Mouse (Mus musculus): Measurements from ENCODE around the gene Dnm3. TPM values are rescaled to one million over a fixed set of nuclear protein-coding genes. Genes with fewer than 3 reads are reported as not detected.

The Dnm3 gene
- polyA plus RNA-seq, 1 experiment from 2014 or later, result 6.9 TPM

- DNase-seq (ENCODE audit: low spot score) (no peak), ATAC-seq (replicated peaks; ENCODE audit: low FRiP score, low TSS enrichment, low read depth) (no peak)
- Histone ChIP-seq H3K4me3 (ENCODE audit: low read depth, low read length) (no peak overlapping the region), H3K9me3 (ENCODE audit: control insufficient read depth, low read length) (no peaks in the 10 kb centered on the region), H3K27ac (ENCODE audit: low read depth) (no peak overlapping the region), H3K4me2 (ENCODE audit: low read length) (no peak overlapping the region), H3K4me1 (replicated peaks; ENCODE audit: control insufficient read depth, insufficient read depth, low read length) (peaks cover 9% of the 10 kb centered on the region), H3K27me3 (replicated peaks; ENCODE audit: control insufficient read depth, insufficient read depth, low read length) (no peaks in the 10 kb centered on the region), H3K36me3 (ENCODE audit: control insufficient read depth, insufficient read depth, low read length) (no peaks in the 10 kb centered on the region), H3K9ac (ENCODE audit: low read length) (no peak overlapping the region)
- WGBS, result 74% methylated on average over 12 of the region's 12 CpGs
Measured at GRCm38 (mm10) chr1:162299558-162300319, 178.1 kb downstream of the Dnm3 start.

DNA sequence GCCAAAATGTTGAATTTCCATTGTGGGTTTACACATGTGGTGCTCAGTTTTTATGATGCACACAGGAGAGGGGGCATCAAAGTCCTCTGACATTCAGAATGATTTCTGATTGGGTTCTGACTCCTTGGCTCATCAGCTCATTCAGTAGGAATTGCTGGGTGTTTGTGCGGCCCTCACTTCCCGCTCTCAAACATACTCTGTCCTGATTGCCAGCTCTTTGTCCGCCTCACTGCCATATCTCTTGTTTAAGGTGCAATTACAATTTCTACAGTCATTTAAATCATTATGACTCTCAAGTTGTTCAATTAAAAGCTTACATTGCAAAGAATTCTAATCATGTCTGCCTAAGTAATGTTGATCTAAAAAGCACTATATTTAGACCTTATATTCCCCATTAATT is 179.3 kb downstream of the Dnm3 start:
- Histone ChIP-seq H3K4me3 (ENCODE audit: low read depth, low read length) (no peak overlapping the region), H3K9me3 (ENCODE audit: control insufficient read depth, low read length) (no peaks in the 10 kb centered on the region), H3K36me3 (ENCODE audit: control insufficient read depth, insufficient read depth, low read length) (no peaks in the 10 kb centered on the region), H3K4me2 (ENCODE audit: low read length) (no peak overlapping the region), H3K4me1 (replicated peaks; ENCODE audit: control insufficient read depth, insufficient read depth, low read length) (peaks cover 9% of the 10 kb centered on the region), H3K27ac (ENCODE audit: low read depth) (no peak overlapping the region), H3K9ac (ENCODE audit: low read length) (no peak overlapping the region), H3K27me3 (replicated peaks; ENCODE audit: control insufficient read depth, insufficient read depth, low read length) (no peaks in the 10 kb centered on the region)
- WGBS, result 90% methylated on average over 3 of the region's 3 CpGs
- no peak for DNase-seq (ENCODE audit: low spot score)
- ATAC-seq (replicated peaks; ENCODE audit: low FRiP score, low TSS enrichment, low read depth), result no peak

- ATAC-seq (replicated peaks; ENCODE audit: low FRiP score, low TSS enrichment, low read depth) (no peak), DNase-seq (ENCODE audit: low spot score) (no peak)
- Histone ChIP-seq H3K4me3 (ENCODE audit: low read depth, low read length) (no peak overlapping the region), H3K4me1 (replicated peaks; ENCODE audit: control insufficient read depth, insufficient read depth, low read length) (peaks cover 4% of the 10 kb centered on the region; the same call in 1 of the 2 replicates), H3K27ac (ENCODE audit: low read depth) (peak overlapping the region; percentile 40; the same call in 1 of the 2 replicates), H3K4me2 (ENCODE audit: low read length) (no peak overlapping the region), H3K9me3 (ENCODE audit: control insufficient read depth, low read length) (no peaks in the 10 kb centered on the region), H3K9ac (ENCODE audit: low read length) (no peak overlapping the region), H3K36me3 (ENCODE audit: control insufficient read depth, insufficient read depth, low read length) (no peaks in the 10 kb centered on the region), H3K27me3 (replicated peaks; ENCODE audit: control insufficient read depth, insufficient read depth, low read length) (no peaks in the 10 kb centered on the region)
- WGBS, result 57% methylated on average over 5 of the region's 5 CpGs
Measured at GRCm38 (mm10) chr1:162295443-162295842, 182.4 kb downstream of the Dnm3 start.

GRCm38 (mm10) chr1:162294572-162294910 is 183.3 kb downstream of the Dnm3 start:
- ATAC-seq (replicated peaks; ENCODE audit: low FRiP score, low TSS enrichment, low read depth) (no peak), DNase-seq (ENCODE audit: low spot score) (no peak)
- Histone ChIP-seq H3K9me3 (ENCODE audit: control insufficient read depth, low read length) (no peaks in the 10 kb centered on the region), H3K4me1 (replicated peaks; ENCODE audit: control insufficient read depth, insufficient read depth, low read length) (peaks cover 4% of the 10 kb centered on the region; the same call in 1 of the 2 replicates), H3K27ac (ENCODE audit: low read depth) (no peak overlapping the region), H3K27me3 (replicated peaks; ENCODE audit: control insufficient read depth, insufficient read depth, low read length) (no peaks in the 10 kb centered on the region), H3K4me3 (ENCODE audit: low read depth, low read length) (no peak overlapping the region), H3K4me2 (ENCODE audit: low read length) (no peak overlapping the region), H3K9ac (ENCODE audit: low read length) (no peak overlapping the region), H3K36me3 (ENCODE audit: control insufficient read depth, insufficient read depth, low read length) (no peaks in the 10 kb centered on the region)
- WGBS, result 80% methylated on average over 4 of the region's 4 CpGs

- H3K4me3 ChIP-seq (ENCODE audit: low read depth, low read length), result no peak overlapping the region
- no peak overlapping the region for H3K9ac ChIP-seq (ENCODE audit: low read length)
- no peaks in the 10 kb centered on the region for H3K36me3 ChIP-seq (ENCODE audit: control insufficient read depth, insufficient read depth, low read length)
- ATAC-seq (replicated peaks; ENCODE audit: low FRiP score, low TSS enrichment, low read depth) (no peak), DNase-seq (ENCODE audit: low spot score) (no peak)
- peaks cover 4% of the 10 kb centered on the region; the same call in 1 of the 2 replicates for H3K4me1 ChIP-seq (replicated peaks; ENCODE audit: control insufficient read depth, insufficient read depth, low read length)
- H3K27me3 ChIP-seq (replicated peaks; ENCODE audit: control insufficient read depth, insufficient read depth, low read length), result no peaks in the 10 kb centered on the region
- H3K4me2 ChIP-seq (ENCODE audit: low read length), result no peak overlapping the region
- no peaks in the 10 kb centered on the region for H3K9me3 ChIP-seq (ENCODE audit: control insufficient read depth, low read length)
- no peak overlapping the region for H3K27ac ChIP-seq (ENCODE audit: low read depth)
- 70% methylated on average over 4 of the region's 4 CpGs for WGBS
Measured at GRCm38 (mm10) chr1:162293732-162294571, 183.9 kb downstream of the Dnm3 start.

DNA sequence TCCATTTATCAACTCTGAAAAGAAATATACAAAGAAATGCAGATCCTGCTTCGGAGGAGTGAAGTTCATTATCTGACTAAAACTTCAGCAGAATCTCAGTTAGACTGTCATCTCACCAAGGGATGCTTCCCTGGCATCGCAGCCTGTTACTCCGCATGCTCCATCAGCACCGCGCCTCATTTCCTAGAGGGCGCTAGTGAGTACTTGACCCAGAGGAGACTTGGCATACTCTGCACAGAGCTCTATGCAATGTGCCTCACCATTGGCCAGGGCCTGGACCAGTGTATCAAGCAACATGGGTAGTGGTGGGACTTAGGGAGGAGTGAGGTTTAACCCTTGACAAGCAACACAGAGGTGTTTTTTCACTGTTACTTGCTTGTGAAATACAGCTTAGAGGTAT is 190.9 kb downstream of the Dnm3 start:
- no peak overlapping the region for H3K4me3 ChIP-seq (ENCODE audit: low read depth, low read length)

DNA sequence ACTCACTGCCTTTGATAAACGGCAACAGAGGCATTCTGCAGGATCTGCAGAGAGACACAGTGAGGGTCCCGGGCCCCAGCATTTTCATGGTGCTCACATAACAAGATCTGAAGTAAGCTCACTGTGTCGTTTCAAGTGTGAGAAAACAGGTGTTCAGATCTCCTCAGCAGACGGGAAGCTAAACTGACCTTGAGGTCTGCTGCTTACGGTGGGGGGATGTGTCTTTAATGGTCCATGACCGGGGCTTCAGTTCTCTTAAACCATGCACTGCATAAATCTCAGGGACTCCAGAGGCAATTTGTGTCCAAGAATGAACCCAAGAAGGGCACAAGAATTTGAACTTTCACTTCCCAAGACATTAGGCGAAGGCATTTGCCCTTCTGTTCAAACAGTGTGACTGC is 195.9 kb downstream of the Dnm3 start:
- Histone ChIP-seq H3K9me3 (ENCODE audit: control insufficient read depth, low read length) (no peaks in the 10 kb centered on the region), H3K9ac (ENCODE audit: low read length) (no peak overlapping the region), H3K27ac (ENCODE audit: low read depth) (no peak overlapping the region), H3K27me3 (replicated peaks; ENCODE audit: control insufficient read depth, insufficient read depth, low read length) (no peaks in the 10 kb centered on the region), H3K4me2 (ENCODE audit: low read length) (no peak overlapping the region), H3K4me3 (ENCODE audit: low read depth, low read length) (no peak overlapping the region), H3K4me1 (replicated peaks; ENCODE audit: control insufficient read depth, insufficient read depth, low read length) (peaks cover 4% of the 10 kb centered on the region; the same call in 1 of the 2 replicates), H3K36me3 (ENCODE audit: control insufficient read depth, insufficient read depth, low read length) (no peaks in the 10 kb centered on the region)
- no peak for ATAC-seq (replicated peaks; ENCODE audit: low FRiP score, low TSS enrichment, low read depth)
- no peak for DNase-seq (ENCODE audit: low spot score)
- 10% methylated on average over 7 of the region's 7 CpGs for whole genome bisulfite sequencing

More for the DNA sequence above, 190.9 kb downstream of the Dnm3 start:
- 50% methylated on average over 6 of the region's 6 CpGs for WGBS
- Histone ChIP-seq H3K27ac (ENCODE audit: low read depth) (no peak overlapping the region), H3K9ac (ENCODE audit: low read length) (no peak overlapping the region), H3K4me2 (ENCODE audit: low read length) (no peak overlapping the region), H3K4me1 (replicated peaks; ENCODE audit: control insufficient read depth, insufficient read depth, low read length) (no peaks in the 10 kb centered on the region; the same call in 1 of the 2 replicates), H3K27me3 (replicated peaks; ENCODE audit: control insufficient read depth, insufficient read depth, low read length) (no peaks in the 10 kb centered on the region), H3K9me3 (ENCODE audit: control insufficient read depth, low read length) (no peaks in the 10 kb centered on the region), H3K36me3 (ENCODE audit: control insufficient read depth, insufficient read depth, low read length) (no peaks in the 10 kb centered on the region)
- DNase-seq (ENCODE audit: low spot score) (no peak), ATAC-seq (replicated peaks; ENCODE audit: low FRiP score, low TSS enrichment, low read depth) (no peak)

DNA sequence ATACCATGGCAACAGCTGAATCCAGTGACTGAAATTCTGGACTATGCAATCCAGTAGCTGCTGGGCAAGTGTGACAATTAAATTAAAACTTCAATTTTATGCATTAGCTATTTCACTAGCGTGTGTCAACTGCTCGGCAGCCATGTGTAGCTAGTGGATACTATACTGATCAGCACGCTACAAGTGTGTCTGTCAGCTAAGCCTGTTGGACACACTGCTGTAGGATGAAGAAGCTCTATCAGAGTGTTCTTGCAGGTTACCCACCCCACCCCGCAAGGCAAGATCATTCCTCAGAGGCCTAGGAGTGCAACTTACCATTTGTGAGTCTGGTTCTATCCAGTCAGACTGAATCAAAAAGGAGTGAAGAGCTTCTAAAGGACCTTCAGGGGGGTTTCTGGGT is 197.8 kb downstream of the Dnm3 start:
- Histone ChIP-seq H3K4me2 (ENCODE audit: low read length) (no peak overlapping the region), H3K4me3 (ENCODE audit: low read depth, low read length) (no peak overlapping the region), H3K27ac (ENCODE audit: low read depth) (no peak overlapping the region), H3K4me1 (replicated peaks; ENCODE audit: control insufficient read depth, insufficient read depth, low read length) (peaks cover 4% of the 10 kb centered on the region; the same call in 1 of the 2 replicates), H3K9me3 (ENCODE audit: control insufficient read depth, low read length) (no peaks in the 10 kb centered on the region), H3K9ac (ENCODE audit: low read length) (no peak overlapping the region), H3K36me3 (ENCODE audit: control insufficient read depth, insufficient read depth, low read length) (no peaks in the 10 kb centered on the region), H3K27me3 (replicated peaks; ENCODE audit: control insufficient read depth, insufficient read depth, low read length) (no peaks in the 10 kb centered on the region)
- DNase-seq (ENCODE audit: low spot score), result no peak
- WGBS, result 96% methylated on average over 4 of the region's 4 CpGs
- ATAC-seq (replicated peaks; ENCODE audit: low FRiP score, low TSS enrichment, low read depth), result no peak
